ENCODE assay signal across 8 mouse cellular contexts in the genomic region with DNA sequence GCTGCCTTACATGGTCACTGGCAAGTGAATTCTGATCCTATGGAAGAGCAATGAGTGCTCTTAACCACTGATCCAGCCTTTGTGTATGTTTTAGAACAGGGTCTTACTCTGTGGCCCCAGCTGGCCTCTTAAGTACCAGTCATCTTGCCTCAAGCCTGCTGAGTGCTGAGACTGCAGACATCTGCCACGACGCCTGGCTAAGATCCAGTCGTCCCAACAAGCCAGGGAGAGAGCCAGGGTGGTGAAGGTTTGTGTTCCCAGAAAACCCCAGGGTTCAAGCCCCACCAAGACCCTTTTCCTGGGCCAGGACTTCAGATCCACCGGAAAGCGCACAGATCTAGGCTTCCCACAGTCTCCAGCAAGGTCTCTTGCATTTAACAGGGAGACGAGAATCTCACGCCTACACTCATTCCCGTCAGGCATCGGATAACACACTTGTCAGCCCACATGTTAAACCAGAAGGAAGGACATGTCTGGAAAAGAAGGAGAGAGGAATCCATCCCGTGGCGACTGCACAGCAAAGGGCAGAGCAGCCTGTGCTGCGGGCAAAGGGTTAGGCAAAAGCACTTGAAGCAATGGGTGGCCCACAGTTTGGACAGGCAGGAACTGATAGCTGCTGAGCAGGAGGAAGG. TPM values are rescaled to one million over a fixed set of nuclear protein-coding genes. Genes with fewer than 3 reads are reported as not detected.
A peak's percentile ranks its signal among the peaks of the same experiment; 100 is the strongest.
DNase-seq lines count a peak whose midpoint lies in the region; ATAC-seq and TF ChIP-seq lines count a peak whose summit lies in the region.

No protein-coding gene starts in this region.

- TF ChIP-seq CTCF in liver, postnatal 0 days (IDR thresholded peaks at IDR 0.05; ENCODE audit: low read depth), result no peak

- DNase-seq in cerebellum, postnatal 14 days, result peak; percentile 46 to 51
- no peak for DNase-seq in cerebellum, adult 11-12 months
- DNase-seq in kidney, postnatal 14 days, result no peak
- DNase-seq in brain, adult 2 months (ENCODE audit: low read depth, low spot score), result peak; percentile 65
- DNase-seq in limb, embryonic 11.5 days (ENCODE audit: low spot score), result no peak
- no peak for DNase-seq in Muller cell, postnatal 12 days (ENCODE audit: inconsistent ontology term)
- no peak for DNase-seq in liver, postnatal 0 days

- H3K4me2 ChIP-seq in kidney, embryonic 15.5 days, result no peak overlapping the region
- peak overlapping the region; percentile 16; the same call in 1 of the 2 replicates for H3K4me2 ChIP-seq in limb, embryonic 11.5 days (ENCODE audit: low read depth, severe bottlenecking)
- no peak overlapping the region for H3K4me2 ChIP-seq in liver, postnatal 0 days (ENCODE audit: low read depth, low read length)

- peak; percentile 8; the same call in 1 of the 2 replicates for ATAC-seq in kidney, embryonic 15.5 days (replicated peaks; ENCODE audit: low FRiP score)
- ATAC-seq in limb, embryonic 11.5 days (ENCODE audit: insufficient number of reproducible peaks, low FRiP score, low TSS enrichment, low read depth), result no peak
- ATAC-seq in liver, postnatal 0 days, result no peak

- 35% methylated on average over 12 of the region's 12 CpGs for WGBS in kidney, embryonic 15.5 days
- 17% methylated on average over 12 of the region's 12 CpGs for WGBS in limb, embryonic 11.5 days
- 62% methylated on average over 12 of the region's 12 CpGs for WGBS in liver, postnatal 0 days (ENCODE audit: insufficient replicate concordance)

- no peak overlapping the region for H3K9ac ChIP-seq in kidney, embryonic 15.5 days
- H3K9ac ChIP-seq in limb, embryonic 11.5 days (ENCODE audit: low read length), result peak overlapping the region; percentile 22; the same call in 1 of the 2 replicates
- H3K9ac ChIP-seq in liver, postnatal 0 days (replicated peaks), result no peak overlapping the region

- no peaks in the 10 kb centered on the region for H3K27me3 ChIP-seq in kidney, embryonic 15.5 days
- H3K27me3 ChIP-seq in limb, embryonic 11.5 days (ENCODE audit: control insufficient read depth, insufficient read depth, low read length), result no peaks in the 10 kb centered on the region
- no peaks in the 10 kb centered on the region for H3K27me3 ChIP-seq in liver, postnatal 0 days (ENCODE audit: insufficient read depth, low read length)

- H3K27ac ChIP-seq in kidney, embryonic 15.5 days, result peak overlapping the region; percentile 79
- H3K27ac ChIP-seq in limb, embryonic 11.5 days (replicated peaks; ENCODE audit: low read depth, low read length), result peak overlapping the region; percentile 77
- no peak overlapping the region for H3K27ac ChIP-seq in liver, postnatal 0 days (ENCODE audit: low read depth)

- no peak for TF ChIP-seq EP300 in liver, postnatal 0 days (IDR thresholded peaks at IDR 0.05; ENCODE audit: low read depth)

- peaks cover 53% of the 10 kb centered on the region for H3K4me1 ChIP-seq in kidney, embryonic 15.5 days
- H3K4me1 ChIP-seq in limb, embryonic 11.5 days (ENCODE audit: control insufficient read depth, insufficient read depth, low read length), result peaks cover 35% of the 10 kb centered on the region
- H3K4me1 ChIP-seq in liver, postnatal 0 days (ENCODE audit: insufficient read depth), result no peaks in the 10 kb centered on the region; the same call in none of the 2 replicates

- no peak overlapping the region for H3K4me3 ChIP-seq in kidney, embryonic 15.5 days (replicated peaks)
- no peak overlapping the region for H3K4me3 ChIP-seq in limb, embryonic 11.5 days (ENCODE audit: low read depth, low read length)
- H3K4me3 ChIP-seq in liver, postnatal 0 days (ENCODE audit: low read depth, low read length), result no peak overlapping the region

- H3K36me3 ChIP-seq in kidney, embryonic 15.5 days, result no peaks in the 10 kb centered on the region
- H3K36me3 ChIP-seq in limb, embryonic 11.5 days (ENCODE audit: control insufficient read depth, insufficient read depth, low read length), result no peaks in the 10 kb centered on the region
- H3K36me3 ChIP-seq in liver, postnatal 0 days (replicated peaks; ENCODE audit: insufficient read depth, low read length), result no peaks in the 10 kb centered on the region

- H3K9me3 ChIP-seq in kidney, embryonic 15.5 days (replicated peaks), result no peaks in the 10 kb centered on the region
- H3K9me3 ChIP-seq in limb, embryonic 11.5 days (ENCODE audit: control insufficient read depth, low read length), result no peaks in the 10 kb centered on the region
- no peaks in the 10 kb centered on the region for H3K9me3 ChIP-seq in liver, postnatal 0 days (ENCODE audit: low read length)

RNA-seq across cellular contexts. Expression of a gene that starts 20.0 kb away (rescaled TPM):
- 19.1 and 21.3 TPM in 2 replicates for polyA plus RNA-seq in kidney, embryonic 15.5 days (2015; fragmentation: Nextera tagmentation; extraction: Ambion mirVana)
- 14.6 and 14.7 TPM in 2 replicates for polyA plus RNA-seq in limb, embryonic 11.5 days (2014; fragmentation: Nextera tagmentation; extraction: Ambion mirVana)
- polyA plus RNA-seq in liver, postnatal 0 days (2015; fragmentation: Nextera tagmentation; extraction: Ambion mirVana), result 0.25 and 0.32 TPM in 2 replicates

Comparison
In these comparisons a context has a peak if more than half of its experiments do, and no peak if none do; other contexts are left out.
1. DNase-seq: peak in cerebellum, postnatal 14 days (2 of 2) and brain, adult 2 months (single experiment); none in cerebellum, adult 11-12 months (single experiment), kidney, postnatal 14 days (single experiment), limb, embryonic 11.5 days (single experiment), Muller cell, postnatal 12 days (single experiment) and liver, postnatal 0 days (single experiment).
2. RNA of a gene that starts 20.0 kb away (polyA plus RNA-seq): 19.1 to 21.3 TPM in kidney, embryonic 15.5 days and 14.6 to 14.7 TPM in limb, embryonic 11.5 days; 0.25 to 0.32 TPM in liver, postnatal 0 days; every median in the first group is over 10 times any median in the second.